Mouse (Mus musculus) heart, embryonic 16.5 days (tissue): ENCODE measurements around the gene Atp8a1. TPM values are rescaled to one million over a fixed set of nuclear protein-coding genes. Genes with fewer than 3 reads are reported as not detected.

Experiments
- ATAC-seq: fragments of 200-750 bp; cut with Nextera tagmentation; replicated peaks from 2 replicates; pipeline ENCODE4 v1.8.0; 2017; ENCODE audit warnings: moderate number of reproducible peaks; ENCODE audit not compliant: insufficient read depth, low FRiP score; ENCODE audit errors: extremely low read depth
- H3K27ac ChIP-seq: fragments of 300-500 bp; sonication (generic); 2 replicates; pipeline ENCODE4 v1.5.1; 2014; ENCODE audit warnings: mild to moderate bottlenecking, low read length, control low read depth, moderate library complexity
- H3K27me3 ChIP-seq: fragments of 300-500 bp; sonication (generic); 2 replicates; pipeline ENCODE4 v1.6.1; 2014; ENCODE audit warnings: low read length, mixed read lengths; ENCODE audit not compliant: control insufficient read depth, insufficient read depth
- H3K36me3 ChIP-seq: fragments of 300-500 bp; sonication (generic); 2 replicates; pipeline ENCODE4 v1.6.1; 2014; ENCODE audit not compliant: control insufficient read depth, insufficient read depth
- H3K4me1 ChIP-seq: fragments of 300-500 bp; sonication (generic); 2 replicates; pipeline ENCODE4 v1.6.1; 2014; ENCODE audit warnings: low read length, mixed read lengths; ENCODE audit not compliant: control insufficient read depth, insufficient read depth
- H3K4me2 ChIP-seq: fragments of 300-500 bp; sonication (generic); 2 replicates; pipeline ENCODE4 v1.6.1; 2014; ENCODE audit warnings: low read depth, mild to moderate bottlenecking, control low read depth, low read length
- H3K4me3 ChIP-seq: fragments of 300-500 bp; sonication (generic); 2 replicates; pipeline ENCODE4 v1.5.1; 2014; ENCODE audit warnings: mild to moderate bottlenecking, control low read depth, low read length
- H3K9ac ChIP-seq: fragments of 300-500 bp; sonication (generic); 2 replicates; pipeline ENCODE4 v1.6.1; 2014; ENCODE audit warnings: low read length, control low read depth
- H3K9me3 ChIP-seq: fragments of 300-500 bp; sonication (generic); replicated peaks from 2 replicates; pipeline ENCODE4 v1.6.1; 2016; ENCODE audit warnings: low read length; ENCODE audit not compliant: control insufficient read depth
- WGBS: fragments of 180-500 bp; shearing (Covaris S2); extraction: QIAGEN DNeasy Blood & Tissue Kit; methylation state at CpG from one replicate; pipeline ENCODE4 v1.1.7; 2014; 5-methylcytosine and 5-hydroxymethylcytosine counted together
- microRNA-seq: library from miRNA; unstranded; fragments of <30 nt; microRNA quantifications from one replicate; pipeline ENCODE4, GENCODE M21; 2017
- polyA plus RNA-seq: library from polyadenylated mRNA; unstranded; fragments of >200 nt; fragmentation: Nextera tagmentation; extraction: Ambion mirVana; gene quantifications from 2 replicates; pipeline ENCODE4 v1.2.1, GENCODE M21; 2015

Atp8a1 gene
- polyA plus RNA-seq, 1 experiment from 2014 or later, result 10.5 TPM

DNA sequence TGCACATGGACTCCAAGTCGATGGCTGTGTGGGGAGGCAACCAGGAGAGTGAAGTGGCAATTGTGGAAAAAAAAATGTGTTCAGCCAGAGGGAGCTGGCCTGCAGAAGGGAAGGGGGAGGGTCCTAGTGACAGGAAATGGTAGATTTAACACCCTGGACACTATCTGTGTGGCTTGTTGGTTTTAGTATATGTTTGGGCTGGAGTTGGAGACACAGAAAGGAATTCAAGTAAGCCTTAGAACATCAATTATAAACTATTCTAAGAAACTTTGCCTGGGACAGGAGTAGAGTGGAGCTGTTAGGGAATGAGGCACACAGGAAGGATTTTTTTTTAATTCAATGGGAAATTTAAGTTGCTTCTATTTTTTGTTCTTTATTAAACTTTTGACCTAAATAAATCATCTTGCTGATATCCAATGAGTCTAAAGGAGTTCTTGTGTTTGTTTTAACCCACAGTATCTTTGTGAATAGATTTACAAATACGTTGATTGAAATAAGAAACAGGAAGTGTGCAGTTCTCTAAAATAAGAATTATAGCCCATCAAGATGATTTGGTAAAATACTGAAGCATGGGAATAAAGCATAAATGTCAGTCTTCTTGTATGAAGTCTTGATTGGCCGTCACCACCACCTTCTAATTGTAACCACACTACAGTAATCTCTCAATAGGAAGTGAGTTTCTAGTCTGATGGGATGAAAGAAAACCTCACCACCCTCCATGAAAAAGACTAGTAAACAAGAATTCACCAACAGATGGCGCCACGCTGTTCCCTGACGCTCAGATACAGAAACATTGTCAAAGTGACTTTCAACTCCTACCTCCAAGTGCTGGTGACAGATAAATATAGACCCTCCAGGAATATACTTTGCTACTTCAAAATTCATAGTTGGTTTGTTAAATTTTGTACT is 267.3 kb downstream of the Atp8a1 start:
- WGBS, result 44% methylated on average over 6 of the region's 6 CpGs

DNA sequence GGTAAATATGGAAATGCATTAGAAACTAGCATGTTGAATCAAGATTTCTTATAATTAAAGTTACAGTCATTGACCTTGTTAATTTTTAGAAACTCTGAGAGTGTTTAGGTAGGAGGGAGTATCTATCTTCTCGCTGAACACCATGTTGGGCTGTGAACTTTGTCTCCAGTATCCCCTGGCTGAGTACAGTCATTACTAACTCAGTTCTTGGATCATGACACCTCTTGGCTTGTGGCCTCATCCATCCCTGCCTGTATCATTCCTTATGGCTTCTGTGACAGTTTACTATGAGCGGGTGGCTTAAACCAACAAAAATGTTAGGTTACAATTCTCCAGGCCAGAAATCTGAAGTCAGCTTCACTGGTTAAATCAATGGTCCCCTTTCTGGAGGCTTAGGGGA is 271.5 kb downstream of the Atp8a1 start:
- Histone ChIP-seq H3K4me2 (no peak overlapping the region), H3K9ac (no peak overlapping the region), H3K4me1 (no peaks in the 10 kb centered on the region), H3K36me3 (no peaks in the 10 kb centered on the region), H3K9me3 (no peaks in the 10 kb centered on the region), H3K27me3 (no peaks in the 10 kb centered on the region), H3K27ac (no peak overlapping the region), H3K4me3 (no peak overlapping the region)
- no peak for ATAC-seq
- WGBS, result 85% methylated on average over 2 of the region's 2 CpGs

More for the DNA sequence above, 267.3 kb downstream of the Atp8a1 start:
- Histone ChIP-seq H3K4me1 (no peaks in the 10 kb centered on the region), H3K4me3 (no peak overlapping the region), H3K9ac (no peak overlapping the region), H3K9me3 (no peaks in the 10 kb centered on the region), H3K4me2 (no peak overlapping the region), H3K27ac (no peak overlapping the region), H3K36me3 (no peaks in the 10 kb centered on the region), H3K27me3 (no peaks in the 10 kb centered on the region)
- no peak for ATAC-seq

DNA sequence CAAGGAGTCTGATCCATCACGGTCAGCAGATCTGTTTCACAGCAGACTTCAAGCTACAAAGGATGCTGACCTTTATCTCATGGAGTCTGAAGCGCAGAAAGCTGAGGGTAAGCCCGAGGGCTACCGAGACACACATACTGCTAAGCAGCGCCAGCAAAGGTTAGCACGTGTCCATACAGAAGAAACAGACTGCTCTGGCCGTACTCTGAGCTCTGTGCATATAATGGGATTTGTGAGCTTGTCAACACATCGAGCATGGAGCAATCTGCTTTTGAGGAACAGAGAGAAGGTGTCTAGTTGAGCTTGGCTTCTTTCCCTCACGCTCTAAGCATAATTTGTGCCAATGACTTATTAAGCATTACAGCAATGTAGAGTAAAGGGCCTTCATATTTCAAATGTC is 273.2 kb downstream of the Atp8a1 start:
- ATAC-seq, result no peak
- Histone ChIP-seq H3K9me3 (no peaks in the 10 kb centered on the region), H3K4me3 (no peak overlapping the region), H3K4me2 (no peak overlapping the region), H3K27ac (no peak overlapping the region), H3K9ac (no peak overlapping the region), H3K27me3 (no peaks in the 10 kb centered on the region), H3K36me3 (no peaks in the 10 kb centered on the region), H3K4me1 (no peaks in the 10 kb centered on the region)
- WGBS, result 56% methylated on average over 9 of the region's 9 CpGs

DNA sequence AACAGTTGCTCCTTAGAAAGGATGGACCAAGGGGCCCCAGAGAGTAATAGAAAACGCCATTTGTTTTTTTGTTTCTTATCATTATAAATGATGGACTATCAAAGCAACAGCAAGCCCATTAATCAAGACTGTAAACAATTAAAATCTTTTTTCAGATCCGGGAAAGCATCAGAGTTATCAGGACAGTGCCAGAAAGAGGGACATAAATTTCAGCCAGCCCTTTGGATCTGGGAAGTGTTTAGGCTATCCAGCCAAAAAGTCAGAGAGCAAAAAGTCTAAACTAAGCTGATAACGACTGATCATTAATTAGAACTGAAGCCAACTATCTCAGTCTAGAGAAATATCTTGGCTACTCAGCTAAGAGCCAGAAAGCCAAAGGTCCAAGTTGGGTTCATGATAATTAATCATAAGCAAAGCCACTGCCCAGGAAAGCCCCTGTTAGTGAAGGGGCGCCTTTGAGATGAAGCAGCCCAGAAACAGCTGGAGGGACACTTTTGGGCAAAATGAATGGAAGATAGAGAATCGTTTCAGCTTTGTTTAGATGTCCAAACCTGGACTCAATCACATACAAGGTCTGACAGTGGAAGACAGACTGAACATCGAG is 274.6 kb downstream of the Atp8a1 start:
- no peaks in the 10 kb centered on the region for H3K9me3 ChIP-seq
- H3K27ac ChIP-seq, result no peak overlapping the region
- no peak overlapping the region for H3K4me3 ChIP-seq
- no peaks in the 10 kb centered on the region for H3K27me3 ChIP-seq
- no peak for ATAC-seq
- WGBS, result 51% methylated on average over 6 of the region's 6 CpGs
- H3K4me2 ChIP-seq, result no peak overlapping the region
- no peak overlapping the region for H3K9ac ChIP-seq
- no peaks in the 10 kb centered on the region for H3K36me3 ChIP-seq
- H3K4me1 ChIP-seq, result no peaks in the 10 kb centered on the region

Small RNA genes lying within 50 kb of the gene (microRNA-seq; reads per million reads assigned to microRNA genes)
- not detected for gene Gm23617

Other genes starting within 250 kb of the Atp8a1 start
- 1.8 and 2.3 TPM in 2 replicates for gene Shisa3, start 239.6 kb downstream of the Atp8a1 start, polyA plus RNA-seq
- gene Gm5108, start 94.2 kb upstream of the Atp8a1 start, polyA plus RNA-seq, result not detected in 2 replicates
- not detected in 2 replicates for gene Gm21905, start 99.0 kb upstream of the Atp8a1 start, polyA plus RNA-seq
- not detected in 2 replicates for gene Grxcr1, start 184.4 kb upstream of the Atp8a1 start, polyA plus RNA-seq